Mouse (Mus musculus): Measurements from ENCODE around the gene Vwf. TPM values are rescaled to one million over a fixed set of nuclear protein-coding genes. Genes with fewer than 3 reads are reported as not detected.
A peak's percentile ranks its signal among the peaks of the same experiment; 100 is the strongest.

Gene Vwf
- polyA plus RNA-seq, 1 experiment = 20.2 TPM

DNA sequence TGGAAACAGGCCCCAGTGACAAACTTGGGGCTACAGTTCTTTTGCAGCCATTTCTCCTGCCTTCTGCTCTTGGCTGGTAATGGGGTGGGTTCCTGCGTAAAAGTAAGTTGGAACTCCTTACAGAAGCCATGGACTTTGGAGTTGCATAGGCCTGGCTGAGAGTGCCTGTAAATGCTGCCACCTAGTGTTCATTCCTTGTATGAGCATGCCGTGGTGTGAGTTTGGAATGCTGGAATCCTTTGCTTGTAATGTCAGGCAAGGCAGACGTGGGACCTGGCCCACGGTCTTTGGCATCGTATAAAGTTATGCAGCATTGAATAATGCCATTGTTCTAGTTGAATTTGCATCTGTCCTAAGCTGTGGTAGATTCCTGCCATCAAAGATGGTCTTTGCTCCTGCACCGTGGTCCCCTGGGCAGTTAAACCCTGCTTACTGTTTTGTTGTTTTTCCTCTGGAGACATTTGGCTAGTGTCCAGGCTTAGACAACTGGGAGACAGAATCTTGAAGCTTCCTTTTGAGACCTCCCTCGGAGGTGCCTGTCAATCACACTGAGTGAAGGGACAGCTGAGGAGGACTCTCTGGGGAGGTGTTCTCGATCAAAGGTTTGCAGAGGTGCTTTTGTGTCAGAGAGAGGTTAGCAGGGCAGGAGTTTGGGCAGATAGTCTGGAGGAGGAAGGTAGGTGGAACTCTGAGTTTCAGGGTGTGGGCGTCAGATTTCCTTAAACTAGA lies 58.1 kb downstream of the Vwf start:
- peak; percentile 49 to 89 for DNase-seq (ENCODE audit: extremely low spot score in 1 of 2, low spot score in 1 of 2)

DNA sequence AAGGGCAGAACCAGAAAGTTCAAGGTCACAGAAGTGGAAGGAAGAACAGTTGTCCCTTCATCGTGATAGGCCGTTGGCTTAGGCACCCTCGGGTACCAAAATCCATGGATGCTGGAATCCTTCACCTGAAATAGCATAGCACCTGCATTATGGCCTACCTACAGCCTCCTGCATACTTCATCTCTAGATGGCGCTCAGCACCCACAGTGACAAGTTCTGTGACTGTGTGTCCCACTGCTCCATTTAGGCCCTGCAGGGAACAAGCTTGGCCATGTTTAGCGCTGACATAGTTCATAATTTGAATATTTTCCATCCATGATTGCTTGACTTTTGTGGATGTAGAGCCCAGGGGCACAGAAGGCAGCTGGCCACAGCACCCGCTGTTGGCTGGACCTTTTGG lies 62.5 kb downstream of the Vwf start:
- no peak for DNase-seq (ENCODE audit: extremely low spot score in 1 of 2, low spot score in 1 of 2)

DNA sequence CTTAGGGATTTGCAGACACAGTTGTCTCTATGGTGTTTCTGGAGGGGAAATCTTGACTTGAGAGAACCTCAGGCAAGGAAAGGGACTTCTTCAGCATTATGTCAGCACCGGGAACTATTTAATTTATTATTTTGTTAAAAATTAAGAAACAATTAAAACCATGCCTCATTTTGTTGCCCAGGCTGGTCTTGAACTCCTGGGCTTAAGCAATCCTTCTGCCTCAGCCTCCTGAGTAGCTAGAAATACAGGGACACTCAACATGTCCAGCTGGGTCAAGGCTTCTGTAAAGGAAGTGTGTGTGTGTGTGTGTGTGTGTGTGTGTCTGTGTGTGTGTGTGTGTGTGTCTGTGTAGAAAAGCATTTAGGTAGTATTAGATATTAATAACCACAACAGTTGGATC lies 71.3 kb downstream of the Vwf start:
- no peak for DNase-seq (ENCODE audit: extremely low spot score in 1 of 2, low spot score in 1 of 2)

DNA sequence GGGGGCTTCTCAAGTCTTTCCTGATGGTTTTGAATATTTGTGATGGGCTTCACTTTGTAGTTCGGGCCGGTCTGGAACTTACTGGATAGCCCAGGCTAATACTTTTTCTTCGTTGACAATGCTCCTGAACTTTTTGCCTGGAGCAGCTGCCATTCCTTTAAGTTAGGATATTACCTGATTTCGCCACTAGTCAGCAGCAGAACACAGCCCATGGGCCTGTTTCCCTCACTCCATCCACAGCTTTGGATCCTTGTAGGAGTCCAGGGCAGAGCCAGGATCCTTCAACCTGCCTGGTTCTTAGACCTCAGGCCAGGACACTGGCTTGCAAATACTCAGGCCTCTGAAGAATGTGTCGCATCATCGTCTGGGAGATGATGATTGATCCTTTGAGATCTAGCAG lies 74.2 kb downstream of the Vwf start:
- DNase-seq (ENCODE audit: extremely low spot score in 1 of 2, low spot score in 1 of 2) = peak; percentile 29 to 80

DNA sequence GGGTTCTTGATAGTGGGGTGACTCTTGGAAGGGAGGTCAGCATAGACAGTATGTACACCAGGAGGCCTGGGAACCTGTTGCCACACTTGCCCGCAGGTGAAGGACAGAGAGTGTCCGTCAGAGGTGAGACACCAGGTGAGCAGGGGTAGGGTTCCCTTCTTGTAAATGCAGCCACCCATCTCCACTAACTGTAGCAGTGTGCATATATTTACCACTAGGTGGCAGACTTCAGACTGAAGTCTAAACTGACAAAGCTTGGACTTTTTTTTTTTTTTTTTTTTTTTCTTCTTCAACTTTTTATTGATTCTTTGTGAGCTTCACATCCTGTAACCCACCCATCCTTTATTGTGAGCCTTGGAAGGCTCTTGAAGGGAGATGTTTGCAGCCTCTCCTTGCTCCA lies 75.9 kb downstream of the Vwf start:
- DNase-seq (ENCODE audit: extremely low spot score in 1 of 2, low spot score in 1 of 2) = peak in 1 of 2 experiments; percentile 40

DNA sequence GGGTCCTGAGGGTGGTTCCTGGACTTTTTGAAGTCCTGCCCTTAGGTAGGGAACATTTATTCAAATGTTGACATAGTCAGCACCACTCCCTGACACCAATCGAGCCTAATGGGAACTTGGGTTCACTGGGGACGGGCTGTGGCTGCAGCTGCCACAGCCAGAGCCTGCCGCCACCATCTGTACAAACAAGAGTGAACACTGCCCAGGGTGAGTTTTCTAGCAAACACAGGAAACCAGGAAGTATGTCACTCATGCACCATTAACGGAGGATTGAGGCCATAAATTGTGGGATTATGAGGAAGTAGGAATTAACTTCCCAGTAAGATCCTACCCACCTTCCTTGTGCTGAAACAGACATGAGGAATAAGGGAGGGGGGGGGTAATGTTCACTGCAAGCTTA lies 93.9 kb downstream of the Vwf start:
- DNase-seq (ENCODE audit: extremely low spot score in 1 of 2, low spot score in 1 of 2) = no peak

DNA sequence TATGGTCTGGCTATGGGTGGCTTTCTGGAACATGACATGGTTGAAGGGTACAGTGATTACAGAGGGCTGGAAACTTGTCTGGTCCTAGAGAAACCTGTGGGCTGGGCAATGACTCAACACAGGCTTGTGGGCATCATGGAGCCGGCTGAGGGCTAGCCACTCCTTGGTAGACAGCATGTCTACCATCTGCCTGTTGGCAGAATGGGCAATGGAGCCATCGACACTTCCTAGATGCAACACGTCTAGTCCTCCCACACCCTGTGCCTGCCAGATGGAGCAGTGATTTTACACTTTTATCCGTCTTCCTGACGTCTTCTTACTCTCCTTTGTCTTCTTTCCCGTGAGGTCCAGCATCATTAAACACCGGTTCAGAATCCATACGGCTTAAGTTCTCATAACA lies 94.6 kb downstream of the Vwf start:
- DNase-seq (ENCODE audit: extremely low spot score in 1 of 2, low spot score in 1 of 2) = peak; percentile 37 to 63

DNA sequence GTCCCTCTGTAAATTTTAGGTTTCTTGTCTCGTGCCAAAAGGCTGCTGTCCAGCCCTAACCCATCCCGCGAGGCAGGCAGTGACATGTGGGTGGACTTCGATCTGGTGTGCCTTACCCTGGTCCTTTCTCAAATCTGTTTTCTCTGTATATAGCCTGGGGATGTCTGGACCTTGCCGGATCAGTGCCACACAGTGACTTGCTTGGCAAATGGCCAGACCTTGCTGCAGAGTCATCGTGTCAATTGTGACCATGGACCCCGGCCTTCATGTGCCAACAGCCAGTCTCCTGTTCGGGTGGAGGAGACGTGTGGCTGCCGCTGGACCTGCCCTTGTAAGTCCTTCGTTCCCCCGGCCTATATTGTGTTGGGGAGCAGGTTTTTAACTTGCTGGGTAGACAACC lies 102.4 kb downstream of the Vwf start:
- DNase-seq (ENCODE audit: extremely low spot score in 1 of 2, low spot score in 1 of 2) = no peak

DNA sequence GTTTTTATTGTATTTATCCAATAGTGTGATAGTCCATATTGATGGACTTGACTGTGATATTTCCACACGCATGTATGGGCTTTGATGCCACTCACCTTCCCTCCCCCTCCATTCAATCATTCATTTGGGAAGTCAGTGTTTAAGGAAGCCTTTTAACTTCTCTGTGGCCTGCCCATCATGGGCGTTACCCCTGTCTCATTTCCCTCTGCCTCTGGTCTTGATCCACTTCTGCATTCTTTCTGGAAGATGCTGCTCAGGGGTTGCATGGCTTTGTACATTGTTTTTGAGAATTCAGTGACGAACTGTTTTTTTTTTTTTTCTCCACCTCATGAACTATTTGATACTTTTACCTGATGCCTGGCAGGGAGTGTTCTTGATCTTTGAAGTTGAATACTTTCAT lies 104.8 kb downstream of the Vwf start:
- no peak for DNase-seq (ENCODE audit: extremely low spot score in 1 of 2, low spot score in 1 of 2)

DNA sequence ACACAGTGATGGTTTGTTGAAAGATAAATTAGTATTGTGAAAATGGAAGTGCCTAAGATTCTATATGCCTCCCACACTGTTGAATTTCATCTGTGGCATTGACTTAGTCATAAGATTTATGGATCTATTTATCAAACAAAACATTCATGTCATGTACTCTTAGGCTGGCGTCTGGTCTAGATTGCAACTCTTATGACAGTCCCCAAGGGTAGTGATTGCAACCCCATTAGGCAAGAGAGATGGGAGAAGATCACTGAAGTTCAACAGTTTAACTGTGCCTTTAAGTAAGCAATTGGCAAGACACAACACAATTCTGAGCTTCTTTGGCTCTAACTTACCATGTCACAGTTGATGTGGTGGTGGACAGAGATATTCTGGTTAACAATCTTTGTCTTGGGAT lies 106.8 kb downstream of the Vwf start:
- DNase-seq (ENCODE audit: extremely low spot score in 1 of 2, low spot score in 1 of 2) = no peak

DNA sequence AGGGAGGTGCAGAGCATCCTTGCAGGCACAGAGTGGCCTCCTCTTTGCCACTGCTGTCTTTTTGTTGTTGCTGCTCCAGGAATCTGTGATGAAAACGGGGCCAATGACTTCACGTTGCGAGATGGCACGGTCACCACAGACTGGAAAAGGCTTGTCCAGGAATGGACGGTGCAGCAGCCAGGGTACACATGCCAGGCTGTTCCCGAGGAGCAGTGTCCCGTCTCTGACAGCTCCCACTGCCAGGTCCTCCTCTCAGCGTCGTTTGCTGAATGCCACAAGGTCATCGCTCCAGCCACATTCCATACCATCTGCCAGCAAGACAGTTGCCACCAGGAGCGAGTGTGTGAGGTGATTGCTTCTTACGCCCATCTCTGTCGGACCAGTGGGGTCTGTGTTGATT lies 110.3 kb downstream of the Vwf start:
- DNase-seq (ENCODE audit: extremely low spot score in 1 of 2, low spot score in 1 of 2) = no peak

DNA sequence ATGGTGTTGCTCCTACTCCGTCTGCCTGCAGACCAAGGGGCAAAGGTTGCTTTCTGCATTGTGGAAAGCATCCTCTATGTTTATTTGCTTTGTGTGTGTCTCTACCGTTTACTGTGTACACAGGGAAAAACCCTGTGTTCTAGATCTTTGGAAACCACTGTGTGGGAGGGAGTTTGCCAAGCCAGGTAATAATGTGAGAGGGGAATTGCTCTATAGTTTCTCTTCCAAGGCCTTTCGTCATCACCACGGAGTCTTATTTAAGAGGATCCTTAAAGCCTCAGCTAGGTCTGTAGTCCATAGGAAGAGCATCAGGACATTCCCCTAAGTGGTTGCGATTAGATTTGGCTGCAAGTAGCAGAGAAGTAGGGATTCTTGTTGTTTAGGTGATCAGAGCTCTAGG lies 111.4 kb downstream of the Vwf start:
- no peak for DNase-seq (ENCODE audit: extremely low spot score in 1 of 2, low spot score in 1 of 2)

DNA sequence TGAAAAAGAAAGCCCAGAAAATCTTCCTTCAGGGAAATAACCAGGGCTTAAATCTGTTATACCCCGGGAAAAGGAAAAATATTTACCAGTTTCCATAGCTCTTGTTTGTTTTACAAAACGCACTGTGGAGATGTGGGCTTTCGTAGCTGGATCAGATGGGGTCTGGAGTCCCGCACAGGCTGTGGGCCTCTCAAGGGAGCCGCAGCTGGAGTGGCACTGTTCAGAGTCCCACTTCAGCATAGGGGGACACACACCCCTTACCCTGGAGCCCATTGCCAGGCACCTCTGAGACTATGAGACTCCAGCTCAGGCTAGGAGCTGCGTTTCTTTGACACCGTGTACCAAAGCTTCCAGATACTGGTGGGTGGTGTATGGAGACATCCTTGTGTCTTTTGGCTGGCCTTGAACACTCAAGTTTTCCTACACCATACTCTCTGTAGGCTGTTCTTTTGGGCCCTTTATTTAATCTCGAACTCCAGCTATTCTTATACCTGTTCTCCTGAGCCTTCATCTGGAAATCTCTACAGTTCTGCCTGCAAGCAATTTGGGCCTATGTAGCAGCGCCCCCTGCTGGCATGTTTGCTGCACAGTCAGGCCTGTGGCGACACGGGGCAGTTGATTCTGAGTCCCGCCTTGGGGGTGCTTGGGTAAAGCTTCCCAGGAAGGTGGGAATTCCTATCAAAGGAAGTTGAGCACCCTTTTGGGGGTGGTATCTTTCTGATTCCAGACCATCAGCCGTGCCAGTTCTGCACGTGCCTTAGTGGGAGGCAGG lies 114.7 kb downstream of the Vwf start:
- peak in 1 of 2 experiments; percentile 80 for DNase-seq (ENCODE audit: extremely low spot score in 1 of 2, low spot score in 1 of 2)

DNA sequence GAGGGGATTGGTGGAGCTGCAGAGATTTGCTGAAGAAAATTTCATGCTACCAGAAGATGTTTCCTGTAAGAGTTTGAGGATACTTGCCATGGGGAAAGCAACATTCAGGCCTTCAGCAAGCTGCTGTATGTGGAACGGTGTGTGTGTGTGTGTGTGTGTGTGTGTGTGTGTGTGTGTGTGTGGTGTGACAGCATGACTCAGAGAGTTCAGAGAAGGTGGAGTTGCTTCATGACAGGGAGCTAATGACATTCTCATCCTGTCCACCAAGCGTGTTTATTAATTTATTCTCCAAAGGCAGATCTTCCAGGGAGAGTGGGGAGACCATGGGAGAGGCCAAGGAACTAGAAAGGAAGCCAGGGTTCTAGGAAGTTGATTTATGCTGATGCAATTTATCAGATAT lies 117.3 kb downstream of the Vwf start:
- DNase-seq (ENCODE audit: extremely low spot score in 1 of 2, low spot score in 1 of 2) = no peak

DNA sequence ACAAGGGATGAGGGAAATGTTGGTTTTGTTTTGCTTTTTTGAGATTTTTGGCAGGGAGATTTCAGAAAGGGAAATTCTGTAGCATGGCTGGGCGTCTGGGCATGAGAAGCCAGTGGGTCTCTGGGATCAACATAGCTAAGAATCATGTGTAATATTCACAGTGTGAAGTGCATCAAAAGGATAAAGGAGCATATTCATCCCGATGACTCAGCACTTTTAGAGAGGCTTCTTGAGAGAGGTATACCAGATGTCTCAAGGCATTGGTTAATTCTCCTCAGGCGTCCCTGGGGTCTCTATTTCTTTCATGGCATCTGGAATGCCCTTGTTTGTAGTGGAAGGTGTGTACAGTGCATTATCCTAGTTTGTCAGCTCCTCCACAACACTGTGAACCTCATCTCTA lies 125.3 kb downstream of the Vwf start:
- DNase-seq (ENCODE audit: extremely low spot score in 1 of 2, low spot score in 1 of 2) = no peak

DNA sequence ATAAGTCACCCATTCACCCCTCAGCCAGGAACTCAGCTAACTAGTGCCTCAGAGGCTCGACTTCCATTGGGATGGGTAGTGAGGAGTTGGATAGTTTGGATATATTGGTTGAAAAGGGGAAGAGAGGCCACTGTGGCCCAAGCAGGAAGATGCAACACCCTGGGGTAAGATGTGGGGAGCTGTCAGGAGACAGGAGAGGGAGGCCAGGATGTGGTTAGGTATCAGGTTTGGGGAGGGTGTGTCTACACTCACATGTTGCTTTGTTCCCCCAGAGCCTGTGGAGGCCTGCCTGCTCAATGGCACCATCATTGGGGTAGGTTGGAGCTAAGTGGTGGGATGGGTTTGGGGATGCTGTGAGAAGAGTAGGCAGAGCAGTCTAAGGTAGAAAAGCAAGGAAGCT lies 131.9 kb downstream of the Vwf start:
- no peak for DNase-seq (ENCODE audit: extremely low spot score in 1 of 2, low spot score in 1 of 2)

DNA sequence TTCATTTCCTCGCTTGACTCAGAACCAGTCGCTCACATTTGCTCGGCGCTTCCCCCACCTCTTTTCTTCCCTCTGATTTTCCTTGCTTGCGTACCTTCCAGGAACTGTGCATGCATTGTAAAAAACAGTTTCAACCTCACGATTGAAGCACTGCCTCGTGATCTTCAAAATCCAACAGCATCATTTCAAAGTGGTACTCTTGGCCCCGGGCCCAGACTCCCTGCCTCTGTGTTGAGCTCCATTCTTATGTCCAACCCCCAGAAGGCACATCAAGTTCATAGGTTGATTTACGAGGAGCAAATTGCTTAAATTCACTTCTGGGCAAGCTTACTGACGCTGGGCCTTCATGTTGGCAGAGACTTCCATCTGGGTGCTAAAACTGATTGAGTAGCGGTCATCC lies 134.0 kb downstream of the Vwf start:
- no peak for DNase-seq (ENCODE audit: extremely low spot score in 1 of 2, low spot score in 1 of 2)

DNA sequence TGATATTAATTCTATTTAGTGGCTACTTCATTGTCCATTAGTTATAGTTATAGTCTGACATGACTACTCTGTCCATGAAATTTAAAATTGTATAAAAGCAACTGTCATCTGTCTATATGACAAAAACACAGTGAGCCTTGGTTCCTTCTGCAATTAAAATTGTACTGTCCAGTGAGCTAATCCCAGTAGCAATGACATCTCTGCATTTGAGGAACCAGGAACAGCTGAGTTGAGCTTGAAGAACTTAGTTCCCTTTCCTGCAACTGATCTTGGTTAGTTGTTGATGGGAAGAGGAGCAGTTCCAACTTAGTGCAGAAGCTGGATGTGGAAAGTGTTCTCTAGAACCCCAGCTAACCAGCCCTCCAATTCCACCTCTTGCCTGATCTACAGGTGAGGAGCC lies 138.8 kb downstream of the Vwf start:
- DNase-seq (ENCODE audit: extremely low spot score in 1 of 2, low spot score in 1 of 2) = no peak

DNA sequence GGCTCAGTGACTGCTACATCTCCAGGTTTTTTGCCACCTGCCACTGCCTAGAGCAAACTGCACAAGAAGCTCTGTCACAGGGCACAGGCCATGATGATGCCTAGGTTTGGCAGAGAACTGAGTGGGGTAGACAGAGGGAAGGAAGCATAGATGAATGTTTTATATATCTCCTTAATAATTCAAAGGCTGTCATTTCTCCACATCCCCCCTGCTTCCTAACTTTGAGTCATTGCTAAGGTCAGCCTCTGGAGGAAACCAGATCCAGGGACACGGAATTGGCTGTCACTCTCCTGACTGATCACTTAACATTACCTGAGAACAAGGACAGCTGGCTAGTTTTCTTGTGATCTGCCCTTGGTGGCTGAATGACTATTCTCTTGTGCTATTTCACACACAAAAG lies 141.4 kb downstream of the Vwf start:
- DNase-seq (ENCODE audit: extremely low spot score in 1 of 2, low spot score in 1 of 2) = no peak

DNA sequence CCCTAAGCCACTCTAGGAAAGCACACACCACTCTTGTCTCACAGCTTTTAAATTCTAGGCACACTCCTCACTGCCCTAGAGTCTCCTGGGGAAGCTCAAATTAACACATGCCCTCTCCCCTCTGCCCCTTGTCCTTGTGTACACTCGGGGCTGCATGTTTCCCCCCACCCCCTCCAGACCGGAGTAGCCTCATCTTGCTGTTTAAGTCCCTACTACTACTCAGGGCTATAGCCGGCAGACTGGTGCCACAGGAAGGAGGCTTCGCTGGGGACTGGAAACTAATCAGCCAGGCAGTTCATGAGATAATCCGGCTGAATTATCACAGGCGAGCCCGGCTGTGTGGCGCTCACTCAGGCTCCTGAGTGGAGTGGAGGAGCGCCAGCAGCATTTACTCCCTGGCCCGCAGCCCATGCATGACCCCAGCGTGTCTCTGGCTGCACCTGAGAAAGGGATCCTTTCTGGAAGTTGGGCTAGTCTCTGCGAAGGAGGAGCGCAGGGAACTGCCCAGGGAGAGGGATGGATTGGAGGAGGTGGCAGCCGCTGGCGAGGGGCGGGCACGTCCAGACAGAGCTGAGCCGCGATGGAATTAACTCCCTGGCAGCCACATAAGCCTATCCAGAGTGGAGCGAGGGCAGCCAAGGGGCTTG lies 143.6 kb downstream of the Vwf start, which contains the start of gene Ano2:
Ano2 (plus strand) TSS at position 363 of the 647 bp plus-strand sequence.
- peak in 1 of 2 experiments; percentile 4 for DNase-seq (ENCODE audit: extremely low spot score in 1 of 2, low spot score in 1 of 2)

DNA sequence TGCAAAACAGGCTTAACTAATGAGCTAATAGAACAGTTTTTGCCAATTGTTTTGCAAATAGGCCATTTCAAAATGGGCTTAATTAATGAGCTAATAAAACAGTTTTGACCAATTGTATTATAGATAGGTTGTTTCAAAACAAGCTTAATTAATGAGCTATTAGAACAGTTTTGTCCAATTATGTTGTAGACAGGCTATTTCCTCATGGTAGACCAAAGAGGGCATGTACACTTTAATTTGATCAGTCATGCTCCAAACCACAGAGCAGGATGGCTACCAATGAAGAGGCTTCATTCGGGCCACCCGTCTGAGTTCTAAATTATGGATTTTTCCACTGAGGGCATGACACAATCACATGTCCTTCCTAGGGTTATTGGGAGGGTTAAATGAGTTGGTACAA lies 154.6 kb downstream of the Vwf start:
- no peak for DNase-seq (ENCODE audit: extremely low spot score in 1 of 2, low spot score in 1 of 2)

DNA sequence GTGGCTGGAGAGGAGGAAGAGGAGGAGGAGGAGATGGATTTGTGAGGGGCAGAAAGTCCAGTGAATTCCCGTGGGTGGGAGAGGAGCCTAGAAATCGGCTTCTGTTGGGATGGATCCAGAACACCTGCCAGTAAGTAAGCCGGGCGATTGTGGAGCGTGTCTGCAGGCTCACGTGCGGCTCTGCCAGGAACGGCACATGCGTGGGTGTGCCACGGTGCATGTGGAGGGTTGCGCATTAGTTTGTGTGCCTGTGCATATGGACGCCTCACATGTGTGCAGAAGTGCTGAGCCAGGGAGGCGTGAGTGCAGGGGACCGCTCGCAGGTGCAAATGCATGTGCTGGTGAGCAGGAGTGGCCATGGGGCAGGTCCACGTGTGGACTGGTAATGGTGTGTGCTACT lies 164.7 kb downstream of the Vwf start:
- peak; percentile 38 to 63 for DNase-seq (ENCODE audit: extremely low spot score in 1 of 2, low spot score in 1 of 2)
